In the genomic region with DNA sequence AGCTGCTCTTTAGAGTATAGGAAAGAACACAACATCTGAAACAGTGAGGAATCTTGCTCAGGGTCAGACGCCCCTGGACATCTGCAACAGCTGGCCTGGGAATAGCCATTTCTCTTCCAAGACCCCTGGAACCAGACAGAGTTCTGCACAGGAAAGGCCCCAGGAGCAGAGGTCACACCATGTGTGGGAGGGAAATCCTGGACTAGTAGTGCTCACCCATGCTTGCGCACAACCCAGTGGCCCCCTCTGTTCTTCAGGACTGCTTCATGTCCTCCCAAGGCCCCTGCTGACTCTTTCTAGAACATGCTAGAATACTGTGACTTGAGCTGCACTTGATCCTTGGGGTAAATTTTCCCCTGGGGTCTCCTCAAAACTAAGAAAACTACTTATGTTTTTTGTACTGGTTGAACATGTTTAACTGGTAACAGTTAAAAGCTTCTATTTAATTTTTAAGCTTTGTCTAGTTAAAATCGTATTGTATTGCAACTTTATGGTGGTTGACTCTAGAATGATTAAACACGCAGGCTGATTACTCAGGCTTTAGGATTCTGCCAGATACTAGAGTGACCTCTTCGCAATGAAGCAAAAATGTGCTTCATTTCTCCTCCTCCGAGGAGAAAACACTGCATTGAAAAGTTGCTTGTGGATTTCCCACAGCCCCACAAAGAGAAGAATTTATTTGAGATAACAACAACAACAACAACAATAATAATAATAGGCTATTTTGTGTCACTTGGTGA, we compare ENCODE assay signal across 20 mouse cellular contexts.
DNase-seq lines count a peak whose midpoint lies in the region; ATAC-seq lines count a peak whose summit lies in the region.
"Had no signal": no experiment of that assay in that cellular context is flagged by ENCODE, and none has a peak within 500 bp of the region (broad histone marks: within the 10 kb centered on the region; RNA-seq: fewer than 3 reads in every experiment).

No protein-coding gene starts in this region.

- H3K27ac ChIP-seq in heart, embryonic 12.5 days (ENCODE audit: poor library complexity, severe bottlenecking), result 0 out of 2 replicates have a peak overlapping the region, but pooled peaks have one; percentile 26
- peak overlapping the region; percentile 77 for H3K27ac ChIP-seq in kidney, embryonic 15.5 days
- H3K27ac ChIP-seq in kidney, embryonic 16.5 days (ENCODE audit: low read length), result peak overlapping the region; percentile 78
- H3K27ac ChIP-seq in forebrain, embryonic 12.5 days, result no peak overlapping the region
- H3K27ac ChIP-seq: embryonic facial prominence, embryonic 15.5 days; forebrain, embryonic 10.5 days; limb, embryonic 15.5 days; liver, embryonic 15.5 days had no signal

- H3K9ac ChIP-seq in heart, embryonic 12.5 days, result no peak overlapping the region
- H3K9ac ChIP-seq in kidney, embryonic 15.5 days, result no peak overlapping the region
- H3K9ac ChIP-seq in kidney, embryonic 16.5 days (replicated peaks; ENCODE audit: low read length), result no peak overlapping the region
- H3K9ac ChIP-seq in forebrain, embryonic 12.5 days, result no peak overlapping the region
- H3K9ac ChIP-seq: embryonic facial prominence, embryonic 15.5 days; limb, embryonic 15.5 days; liver, embryonic 15.5 days had no signal

- no peak for DNase-seq in heart, postnatal 10 days
- DNase-seq in kidney, adult 8-10 months, result no peak
- DNase-seq: adrenal gland, postnatal 14 days; cerebellum, adult 11-12 months; cerebellum, postnatal 14 days; midbrain, embryonic 14.5 days; right cerebral cortex, postnatal 4 days had no signal

- WGBS in heart, embryonic 12.5 days, result 78% methylated on average over 6 of the region's 6 CpGs
- WGBS in kidney, embryonic 15.5 days, result 51% methylated on average over 6 of the region's 6 CpGs
- 44% methylated on average over 6 of the region's 6 CpGs for WGBS in kidney, embryonic 16.5 days
- 90% methylated on average over 6 of the region's 6 CpGs for WGBS in forebrain, embryonic 12.5 days

- no peaks in the 10 kb centered on the region for H3K9me3 ChIP-seq in heart, embryonic 12.5 days (replicated peaks)
- no peaks in the 10 kb centered on the region for H3K9me3 ChIP-seq in kidney, embryonic 15.5 days (replicated peaks)
- H3K9me3 ChIP-seq in kidney, embryonic 16.5 days (ENCODE audit: low read length), result no peaks in the 10 kb centered on the region
- no peaks in the 10 kb centered on the region for H3K9me3 ChIP-seq in forebrain, embryonic 12.5 days
- H3K9me3 ChIP-seq: embryonic facial prominence, embryonic 15.5 days; forebrain, embryonic 10.5 days; limb, embryonic 15.5 days; liver, embryonic 15.5 days had no signal

- peaks cover 61% of the 10 kb centered on the region for H3K4me1 ChIP-seq in heart, embryonic 12.5 days (replicated peaks)
- H3K4me1 ChIP-seq in kidney, embryonic 15.5 days, result peaks cover 23% of the 10 kb centered on the region
- peaks cover 25% of the 10 kb centered on the region for H3K4me1 ChIP-seq in kidney, embryonic 16.5 days (ENCODE audit: insufficient read depth, low read length)
- peaks cover under 1% of the 10 kb centered on the region; the same call in 1 of the 2 replicates for H3K4me1 ChIP-seq in forebrain, embryonic 12.5 days
- H3K4me1 ChIP-seq: embryonic facial prominence, embryonic 15.5 days had no signal

- H3K4me2 ChIP-seq in heart, embryonic 12.5 days, result no peak overlapping the region
- no peak overlapping the region for H3K4me2 ChIP-seq in kidney, embryonic 15.5 days
- H3K4me2 ChIP-seq in kidney, embryonic 16.5 days (replicated peaks; ENCODE audit: low read depth, low read length), result no peak overlapping the region
- no peak overlapping the region for H3K4me2 ChIP-seq in forebrain, embryonic 12.5 days
- H3K4me2 ChIP-seq: embryonic facial prominence, embryonic 15.5 days; limb, embryonic 15.5 days; liver, embryonic 15.5 days had no signal

- ATAC-seq in heart, embryonic 12.5 days (ENCODE audit: insufficient number of reproducible peaks, low FRiP score), result no peak
- no peak for ATAC-seq in kidney, embryonic 15.5 days (replicated peaks; ENCODE audit: low FRiP score)
- peak; percentile 80 for ATAC-seq in kidney, embryonic 16.5 days (ENCODE audit: low FRiP score, low TSS enrichment)
- ATAC-seq in megakaryocyte-erythroid progenitor cell, adult 5-6 weeks (replicated peaks; ENCODE audit: low FRiP score, low TSS enrichment, poor library complexity, severe bottlenecking), result no peak
- ATAC-seq in forebrain, embryonic 12.5 days (ENCODE audit: low FRiP score), result no peak
- ATAC-seq: activated CD4-positive, CD25-positive, alpha-beta regulatory T cell, adult 4 months; hindbrain, embryonic 16.5 days; intestine, embryonic 16.5 days; lung, postnatal 0 days had no signal

- H3K36me3 ChIP-seq in heart, embryonic 12.5 days, result peaks cover 6% of the 10 kb centered on the region
- H3K36me3 ChIP-seq in kidney, embryonic 15.5 days, result peaks cover 33% of the 10 kb centered on the region
- H3K36me3 ChIP-seq in kidney, embryonic 16.5 days (ENCODE audit: insufficient read depth, low read length), result peaks cover 6% of the 10 kb centered on the region
- peaks cover 43% of the 10 kb centered on the region for H3K36me3 ChIP-seq in forebrain, embryonic 12.5 days (replicated peaks)
- H3K36me3 ChIP-seq: liver, embryonic 15.5 days had no signal

- intact Hi-C loops in heart, postnatal 10 days (cut with DNase I), result no loop called here

- no peak overlapping the region for H3K4me3 ChIP-seq in heart, embryonic 12.5 days
- H3K4me3 ChIP-seq in kidney, embryonic 15.5 days (replicated peaks), result no peak overlapping the region
- no peak overlapping the region for H3K4me3 ChIP-seq in kidney, embryonic 16.5 days (ENCODE audit: low read length)
- H3K4me3 ChIP-seq in forebrain, embryonic 12.5 days (replicated peaks), result no peak overlapping the region
- H3K4me3 ChIP-seq: embryonic facial prominence, embryonic 15.5 days; forebrain, embryonic 10.5 days; limb, embryonic 15.5 days; liver, embryonic 15.5 days had no signal

- no peaks in the 10 kb centered on the region for H3K27me3 ChIP-seq in heart, embryonic 12.5 days (replicated peaks)
- no peaks in the 10 kb centered on the region for H3K27me3 ChIP-seq in kidney, embryonic 15.5 days
- no peaks in the 10 kb centered on the region for H3K27me3 ChIP-seq in kidney, embryonic 16.5 days (ENCODE audit: insufficient read depth, low read length)
- no peaks in the 10 kb centered on the region for H3K27me3 ChIP-seq in forebrain, embryonic 12.5 days
- H3K27me3 ChIP-seq: embryonic facial prominence, embryonic 15.5 days; liver, embryonic 15.5 days had no signal
